Mouse (Mus musculus) left cerebral cortex, adult 11 months (tissue): ENCODE measurements around the gene Rubcn.

Experiments used
- DNase-seq: peaks from one replicate; pipeline ENCODE4 v3.0.0; 2022; ENCODE audit warnings: low spot score

The Rubcn gene

GRCm38 (mm10) chr16:32870231-32870630 is 7.3 kb downstream of the Rubcn start:
- no peak for DNase-seq

GRCm38 (mm10) chr16:32867919-32868552 is 9.5 kb downstream of the Rubcn start:
- DNase-seq: peak; percentile 89

- no peak for DNase-seq
Measured at GRCm38 (mm10) chr16:32866713-32867112, 10.9 kb downstream of the Rubcn start.

- no peak for DNase-seq
Measured at GRCm38 (mm10) chr16:32865401-32865800, 12.2 kb downstream of the Rubcn start.

- no peak for DNase-seq
Measured at GRCm38 (mm10) chr16:32861813-32862385, 15.7 kb downstream of the Rubcn start.

GRCm38 (mm10) chr16:32858771-32859636 is 18.6 kb downstream of the Rubcn start:
- no peak for DNase-seq

- no peak for DNase-seq
Measured at GRCm38 (mm10) chr16:32858356-32858755, 19.2 kb downstream of the Rubcn start.

GRCm38 (mm10) chr16:32856751-32857150 is 20.8 kb downstream of the Rubcn start:
- no peak for DNase-seq

GRCm38 (mm10) chr16:32854050-32854571 is 23.5 kb downstream of the Rubcn start:
- DNase-seq: peak; percentile 36

- no peak for DNase-seq
Measured at GRCm38 (mm10) chr16:32853492-32854049, 24.0 kb downstream of the Rubcn start.

GRCm38 (mm10) chr16:32849042-32849830 is 28.3 kb downstream of the Rubcn start:
- no peak for DNase-seq

- DNase-seq: no peak
Measured at GRCm38 (mm10) chr16:32847103-32847502, 30.5 kb downstream of the Rubcn start.

- DNase-seq: no peak
Measured at GRCm38 (mm10) chr16:32831501-32831900, 46.1 kb downstream of the Rubcn start.

GRCm38 (mm10) chr16:32829104-32829503 is 48.5 kb downstream of the Rubcn start:
- DNase-seq: no peak

GRCm38 (mm10) chr16:32826521-32826920 is 51.0 kb downstream of the Rubcn start:
- no peak for DNase-seq

- no peak for DNase-seq
Measured at GRCm38 (mm10) chr16:32825380-32825779, 52.2 kb downstream of the Rubcn start.

GRCm38 (mm10) chr16:32824061-32824460 is 53.5 kb downstream of the Rubcn start:
- DNase-seq: no peak

- no peak for DNase-seq
Measured at GRCm38 (mm10) chr16:32823487-32823886, 54.1 kb downstream of the Rubcn start.

GRCm38 (mm10) chr16:32822881-32823280 is 54.7 kb downstream of the Rubcn start:
- DNase-seq: no peak

- DNase-seq: no peak
Measured at GRCm38 (mm10) chr16:32822450-32822827, 55.1 kb downstream of the Rubcn start.

- DNase-seq: no peak
Measured at GRCm38 (mm10) chr16:32821772-32822449, 55.7 kb downstream of the Rubcn start.
